Mouse (Mus musculus): ENCODE results near the gene Clec4g. TPM values are rescaled to one million over a fixed set of nuclear protein-coding genes. Genes with fewer than 3 reads are reported as not detected.

Gene Clec4g
- total RNA-seq, 2 experiments from 2014 or later: not detected

DNA sequence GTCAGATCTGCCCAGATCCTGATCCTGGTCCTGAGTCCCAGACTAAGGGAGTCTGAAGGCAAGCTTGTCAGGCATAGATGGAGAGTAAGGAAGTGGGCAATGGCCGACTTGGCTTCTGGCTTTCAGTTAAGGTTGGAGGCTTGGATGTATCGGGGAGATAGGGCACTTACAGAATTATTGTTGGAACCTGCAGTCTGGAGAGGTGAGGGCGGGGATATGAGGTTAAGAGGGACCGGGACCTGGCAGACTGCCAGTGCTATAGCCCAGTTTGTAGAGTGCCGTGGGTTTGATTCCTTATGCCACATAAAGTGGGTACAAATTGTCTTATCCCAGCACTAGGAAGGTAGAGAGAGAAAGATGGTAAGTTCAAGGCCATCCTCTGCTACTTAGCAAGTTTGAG lies 40.8 kb downstream of the Clec4g start:
- DNase-seq (ENCODE audit: low spot score): no peak

DNA sequence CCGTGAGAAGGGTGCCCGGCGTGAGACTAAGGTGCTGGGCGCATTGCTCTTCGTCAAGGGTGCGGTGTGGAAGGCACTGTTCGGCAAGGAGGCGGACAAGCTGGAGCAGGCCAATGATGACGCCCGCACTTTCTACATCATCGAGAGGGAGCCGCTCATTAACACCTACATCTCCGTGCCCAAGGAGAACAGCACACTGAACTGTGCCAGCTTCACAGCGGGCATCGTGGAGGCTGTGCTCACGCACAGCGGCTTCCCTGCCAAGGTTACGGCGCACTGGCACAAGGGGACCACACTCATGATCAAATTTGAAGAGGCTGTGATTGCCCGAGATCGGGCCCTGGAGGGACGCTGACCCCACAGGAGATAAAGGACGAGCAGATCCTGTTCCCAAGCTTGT lies 41.2 kb downstream of the Clec4g start:
- no peak for DNase-seq (ENCODE audit: low spot score)

DNA sequence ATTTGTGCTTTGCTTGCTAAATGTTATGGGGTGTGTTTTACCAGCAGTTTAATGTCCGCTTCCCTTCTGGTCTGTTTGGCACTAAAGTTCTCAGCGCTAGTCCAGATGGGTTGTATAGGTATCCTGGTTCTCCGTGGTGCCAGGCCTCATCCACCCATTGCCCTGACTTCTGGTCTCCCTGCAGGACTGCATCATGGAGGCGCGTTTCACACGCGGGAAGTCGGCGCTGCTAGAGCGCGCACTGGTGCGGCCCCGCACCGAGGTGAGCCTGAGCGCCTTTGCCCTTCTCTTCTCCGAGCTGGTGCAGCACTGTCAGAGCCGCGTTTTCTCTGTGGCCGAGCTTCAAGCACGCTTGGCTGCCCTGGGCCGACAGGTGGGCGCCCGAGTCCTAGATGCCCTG lies 41.6 kb downstream of the Clec4g start:
- no peak for DNase-seq (ENCODE audit: low spot score)

GRCm38 (mm10) chr8:3676993-3677579 lies 43.4 kb downstream of the Clec4g start:
- no peak for DNase-seq (ENCODE audit: low spot score)

DNA sequence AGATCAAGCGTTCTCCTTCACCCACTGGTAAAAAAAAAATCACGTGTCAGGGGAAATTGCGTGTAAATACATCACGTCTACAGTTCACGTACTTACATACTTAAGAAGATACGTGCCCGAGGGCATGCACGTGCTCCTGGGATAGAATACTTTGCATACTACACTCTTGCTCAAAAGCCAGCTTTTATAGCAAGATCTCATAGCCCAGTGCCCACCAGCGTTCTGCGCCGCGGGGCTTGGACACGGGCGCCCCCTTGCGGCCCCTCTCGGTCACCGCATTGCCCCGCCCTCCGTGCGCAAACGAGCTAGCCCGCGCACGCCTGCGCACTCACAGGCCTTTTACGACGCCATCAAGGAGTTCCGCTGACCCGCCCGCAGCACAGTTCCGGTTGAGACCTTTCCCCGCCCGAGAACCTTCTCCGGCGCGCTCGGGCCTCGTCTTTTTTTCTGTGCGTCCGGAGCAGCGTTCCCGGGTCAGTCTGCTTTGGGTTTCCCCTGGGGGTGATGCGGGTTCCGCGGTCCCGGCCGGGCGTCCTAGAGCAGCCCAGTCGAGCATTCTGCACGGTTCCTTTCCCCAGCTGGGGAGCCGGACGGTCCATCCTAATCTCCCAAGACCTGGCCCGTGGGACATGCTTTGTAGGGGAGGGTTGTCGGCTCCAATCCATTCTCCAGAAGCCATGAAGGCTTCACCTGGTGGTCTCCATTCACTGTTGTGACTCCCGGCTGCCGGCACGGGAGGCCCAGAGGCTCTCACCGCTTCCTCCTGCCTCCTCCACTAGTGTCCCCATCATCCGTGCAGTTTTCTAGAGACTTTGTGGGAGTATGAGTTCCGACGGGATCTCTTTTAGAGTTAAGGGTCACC lies 44.1 kb downstream of the Clec4g start, which contains the start of gene Trappc5:
TSS of gene Trappc5 (plus strand) at position 169 of the 862 bp plus-strand sequence.
- DNase-seq (ENCODE audit: low spot score): peak; percentile 92

- no peak for DNase-seq (ENCODE audit: low spot score)
Observed at GRCm38 (mm10) chr8:3674671-3675070, 45.8 kb downstream of the Clec4g start.

GRCm38 (mm10) chr8:3671980-3672491 lies 48.4 kb downstream of the Clec4g start, which contains the start of gene Fcor:
Gene Fcor (minus strand): TSS chr8:3672362.
- DNase-seq (ENCODE audit: low spot score): peak; percentile 80

- no peak for DNase-seq (ENCODE audit: low spot score)
Observed at GRCm38 (mm10) chr8:3670388-3670787, 50.1 kb downstream of the Clec4g start.

DNA sequence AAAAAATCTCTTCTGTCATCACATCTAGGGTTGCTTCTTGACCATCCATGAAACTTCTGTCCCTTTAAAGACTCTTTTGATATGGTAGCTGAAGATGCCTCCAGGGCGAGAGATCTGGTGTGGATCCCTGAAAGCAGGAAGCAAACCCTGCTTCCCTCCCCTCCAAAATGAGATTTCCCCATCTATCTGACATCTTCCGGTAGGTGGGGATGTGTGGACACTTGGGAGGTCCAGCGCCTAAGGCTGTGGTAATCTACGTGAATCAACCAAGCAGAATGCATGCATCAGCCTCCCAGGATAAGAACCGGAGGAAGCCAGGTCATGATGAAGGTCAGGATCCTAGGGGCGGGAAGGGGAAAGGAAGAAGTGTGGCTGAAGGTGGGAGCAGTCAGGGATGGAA lies 54.9 kb downstream of the Clec4g start, which contains the start of gene Mcemp1:
TSS of gene Mcemp1 (plus strand) at position 248 of the 400 bp plus-strand sequence.
- no peak for DNase-seq (ENCODE audit: low spot score)

DNA sequence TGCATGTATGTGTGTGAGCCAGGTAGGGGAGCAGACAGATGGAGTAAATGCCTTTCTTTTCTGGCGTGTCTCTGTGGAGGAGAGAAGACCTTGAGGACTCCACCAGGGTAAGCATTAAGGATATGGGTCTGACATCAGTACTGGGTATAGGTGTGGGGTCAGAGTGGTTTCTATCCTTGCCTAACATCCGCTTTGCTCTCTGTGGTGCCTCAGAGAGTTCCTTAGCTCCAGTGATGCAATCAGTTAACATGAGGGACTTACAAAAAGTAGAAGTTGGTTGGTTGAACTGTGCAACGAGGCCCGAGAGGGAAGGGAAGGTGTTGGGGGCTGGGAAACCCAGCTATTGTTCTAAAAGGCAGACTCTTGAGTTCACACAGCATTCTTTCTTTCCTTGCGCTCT lies 56.0 kb downstream of the Clec4g start:
- no peak for DNase-seq (ENCODE audit: low spot score)

- DNase-seq (ENCODE audit: low spot score): no peak
Observed at GRCm38 (mm10) chr8:3660889-3661288, 59.6 kb downstream of the Clec4g start.

Other genes starting within 250 kb of the Clec4g start
- not detected for gene Tex45, start 249.8 kb downstream of the Clec4g start, total RNA-seq (2021)
- 10 to 100 TPM; 39.1 to 39.4 TPM for gene Zfp358, start 227.5 kb downstream of the Clec4g start, total RNA-seq (2021)
- gene Mcoln1, start 220.2 kb downstream of the Clec4g start, total RNA-seq (2021): 10 to 100 TPM; 21.5 to 22.5 TPM
- gene Pnpla6, start 205.3 kb downstream of the Clec4g start, total RNA-seq (2021): 10 to 100 TPM in 1 of 2 experiments, 1 to 10 TPM in 1; 8.0 to 10.0 TPM
- not detected for gene C330021F23Rik, start 152.7 kb downstream of the Clec4g start, total RNA-seq (2021)
- under 1 TPM; 0.26 to 0.41 TPM for gene Camsap3, start 133.4 kb downstream of the Clec4g start, total RNA-seq (2021)
- gene Xab2, start 99.3 kb downstream of the Clec4g start, total RNA-seq (2021): 10 to 100 TPM; 10.7 to 11.2 TPM
- gene Pet100, start 99.1 kb downstream of the Clec4g start, total RNA-seq (2021): 10 to 100 TPM; 84.7 to 91.0 TPM
- not detected for gene Pcp2, start 95.1 kb downstream of the Clec4g start, total RNA-seq (2021)
- 1 to 10 TPM; 3.6 to 4.8 TPM for gene Stxbp2, start 89.7 kb downstream of the Clec4g start, total RNA-seq (2021)
- gene Retn, start 64.9 kb downstream of the Clec4g start, total RNA-seq (2021): 1 to 10 TPM; 2.0 to 8.4 TPM
- not detected for gene Mcemp1, start 54.9 kb downstream of the Clec4g start, total RNA-seq (2021)
- 1 to 10 TPM in 1 of 2 experiments, under 1 TPM in 1; 0.96 to 1.4 TPM for gene Fcor, start 48.3 kb downstream of the Clec4g start, total RNA-seq (2021)
- gene Trappc5, start 44.4 kb downstream of the Clec4g start, total RNA-seq (2021): 10 to 100 TPM; 18.4 to 21.3 TPM
- gene Fcer2a, start 26.5 kb downstream of the Clec4g start, total RNA-seq (2021): not detected
- under 1 TPM; 0.64 to 1.00 TPM for gene Cd209a, start 28.3 kb upstream of the Clec4g start, total RNA-seq (2021)
- gene Cd209e, start 133.7 kb upstream of the Clec4g start, total RNA-seq (2021): not detected
- 1 to 10 TPM; 2.0 to 3.7 TPM for gene Cd209d, start 157.9 kb upstream of the Clec4g start, total RNA-seq (2021)
- 1 to 10 TPM in 1 of 2 experiments, under 1 TPM in 1; 0.91 to 2.4 TPM for gene Cd209b, start 206.2 kb upstream of the Clec4g start, total RNA-seq (2021)
- gene Cd209c, start 234.1 kb upstream of the Clec4g start, total RNA-seq (2021): under 1 TPM; 0.41 to 0.52 TPM

Measured in gastrocnemius, adult 18-20 months (tissue).